Mouse (Mus musculus) liver, postnatal 0 days (tissue): Measurements from ENCODE around the gene Tap1. TPM values are rescaled to one million over a fixed set of nuclear protein-coding genes. Genes with fewer than 3 reads are reported as not detected.

ENCODE experiments used
- ATAC-seq: fragments of 200-750 bp; cut with Nextera tagmentation; 2 replicates; pipeline ENCODE4 v1.8.0; 2017; ENCODE audit warnings: mild to moderate bottlenecking, moderate library complexity
- DNase-seq: peaks from one replicate; pipeline ENCODE4 v3.0.0-alpha.2; 2016
- H3K27ac ChIP-seq: fragments of 300-500 bp; sonication (generic); 2 replicates; pipeline ENCODE4 v1.5.1; 2014; ENCODE audit warnings: antibody characterized with exemption, moderate library complexity, mild to moderate bottlenecking, low read depth
- H3K27me3 ChIP-seq: fragments of 300-500 bp; sonication (generic); 2 replicates; pipeline ENCODE4 v1.6.1; 2014; ENCODE audit warnings: low read length, control low read depth, mixed read lengths; ENCODE audit not compliant: insufficient read depth
- H3K36me3 ChIP-seq: fragments of 300-500 bp; sonication (generic); replicated peaks from 2 replicates; pipeline ENCODE4 v1.6.1; 2014; ENCODE audit warnings: mild to moderate bottlenecking, control low read depth, low read length, moderate library complexity, mixed read lengths; ENCODE audit not compliant: insufficient read depth
- H3K4me1 ChIP-seq: fragments of 300-500 bp; sonication (generic); 2 replicates; pipeline ENCODE4 v1.6.1; 2014; ENCODE audit warnings: antibody characterized with exemption, mild to moderate bottlenecking, control low read depth; ENCODE audit not compliant: insufficient read depth
- H3K4me2 ChIP-seq: fragments of 300-500 bp; sonication (generic); 2 replicates; pipeline ENCODE4 v1.6.1; 2014; ENCODE audit warnings: low read depth, mild to moderate bottlenecking, low read length, moderate library complexity, mixed read lengths
- H3K4me3 ChIP-seq: fragments of 300-500 bp; sonication (generic); 2 replicates; pipeline ENCODE4 v1.5.1; 2014; ENCODE audit warnings: low read depth, low read length
- H3K9ac ChIP-seq: fragments of 300-500 bp; sonication (generic); replicated peaks from 2 replicates; pipeline ENCODE4 v1.6.1; 2014; ENCODE audit warnings: mild to moderate bottlenecking, moderate library complexity
- H3K9me3 ChIP-seq: fragments of 300-500 bp; sonication (generic); 2 replicates; pipeline ENCODE4 v1.6.1; 2016; ENCODE audit warnings: mild to moderate bottlenecking, control low read depth, low read length, mixed read lengths
- CTCF ChIP-seq: sonication (generic); IDR thresholded peaks from 2 replicates; pipeline ENCODE4 v1.5.1; 2016; ENCODE audit warnings: antibody characterized with exemption, low read depth
- EP300 ChIP-seq: IDR thresholded peaks from 2 replicates; pipeline ENCODE4 v1.6.1; 2016; ENCODE audit warnings: antibody characterized with exemption, low read depth, mild to moderate bottlenecking
- WGBS: fragments of 180-500 bp; shearing (Covaris S2); extraction: QIAGEN DNeasy Blood & Tissue Kit; methylation state at CpG from one replicate; pipeline ENCODE4 v1.1.7; 2014; ENCODE audit not compliant: insufficient replicate concordance; 5-methylcytosine and 5-hydroxymethylcytosine counted together
- polyA plus RNA-seq: library from polyadenylated mRNA; unstranded; fragments of >200 nt; fragmentation: Nextera tagmentation; extraction: Ambion mirVana; gene quantifications from 2 replicates; pipeline ENCODE4 v1.2.1, GENCODE M21; 2015

Gene Tap1
- polyA plus RNA-seq, 1 experiment from 2014 or later, result 8.8 TPM

- no peak overlapping the region for H3K4me2 ChIP-seq
- no peaks in the 10 kb centered on the region for H3K36me3 ChIP-seq
- no peaks in the 10 kb centered on the region for H3K27me3 ChIP-seq
- H3K9ac ChIP-seq, result no peak overlapping the region
- DNase-seq, result no peak
- 65% methylated on average over 5 of the region's 5 CpGs for WGBS
- ATAC-seq, result no peak
- H3K4me1 ChIP-seq, result no peaks in the 10 kb centered on the region
- TF ChIP-seq CTCF (no peak), EP300 (no peak)
- H3K4me3 ChIP-seq, result no peak overlapping the region
- H3K9me3 ChIP-seq, result no peaks in the 10 kb centered on the region
- no peak overlapping the region for H3K27ac ChIP-seq
These were observed 31.8 kb upstream of the Tap1 start for GRCm38 (mm10) chr17:34155534-34155933.

- DNase-seq (peak; percentile 24), ATAC-seq (no peak)
- no peaks in the 10 kb centered on the region for H3K4me1 ChIP-seq
- no peaks in the 10 kb centered on the region for H3K36me3 ChIP-seq
- 42% methylated on average over 9 of the region's 9 CpGs for WGBS
- no peak overlapping the region for H3K4me2 ChIP-seq
- H3K4me3 ChIP-seq, result no peak overlapping the region
- TF ChIP-seq EP300, result no peak
- TF ChIP-seq CTCF, result peak; percentile 52
- H3K9me3 ChIP-seq, result no peaks in the 10 kb centered on the region
- no peaks in the 10 kb centered on the region for H3K27me3 ChIP-seq
- H3K27ac ChIP-seq, result no peak overlapping the region
- H3K9ac ChIP-seq, result no peak overlapping the region
These were observed 23.0 kb upstream of the Tap1 start for GRCm38 (mm10) chr17:34164202-34164895.

- no peak for TF ChIP-seq EP300
- TF ChIP-seq CTCF, result peak; percentile 50
- Histone ChIP-seq H3K4me1 (no peaks in the 10 kb centered on the region), H3K9ac (no peak overlapping the region), H3K36me3 (no peaks in the 10 kb centered on the region), H3K27ac (no peak overlapping the region), H3K4me2 (no peak overlapping the region), H3K27me3 (no peaks in the 10 kb centered on the region), H3K4me3 (no peak overlapping the region), H3K9me3 (no peaks in the 10 kb centered on the region)
- WGBS, result 42% methylated on average over 6 of the region's 6 CpGs
- no peak; the same call in 1 of the 2 replicates for ATAC-seq
- peak; percentile 24 for DNase-seq
These were observed 22.2 kb upstream of the Tap1 start for GRCm38 (mm10) chr17:34165033-34165730.

GRCm38 (mm10) chr17:34169279-34169678 lies 18.1 kb upstream of the Tap1 start:
- no peak overlapping the region for H3K4me3 ChIP-seq
- H3K27me3 ChIP-seq, result no peaks in the 10 kb centered on the region
- 2% methylated on average over 2 of the region's 2 CpGs for whole genome bisulfite sequencing
- TF ChIP-seq EP300 (no peak), CTCF (peak; percentile 79)
- no peaks in the 10 kb centered on the region for H3K36me3 ChIP-seq
- no peak overlapping the region for H3K27ac ChIP-seq
- no peak overlapping the region for H3K9ac ChIP-seq
- DNase-seq (peak; percentile 54), ATAC-seq (no peak)
- H3K4me2 ChIP-seq, result no peak overlapping the region
- H3K4me1 ChIP-seq, result peaks cover 3% of the 10 kb centered on the region
- no peaks in the 10 kb centered on the region for H3K9me3 ChIP-seq

GRCm38 (mm10) chr17:34170487-34170876 lies 16.9 kb upstream of the Tap1 start:
- no peak for DNase-seq
- Histone ChIP-seq H3K4me1 (peaks cover 3% of the 10 kb centered on the region), H3K4me3 (no peak overlapping the region), H3K9me3 (no peaks in the 10 kb centered on the region), H3K9ac (no peak overlapping the region), H3K36me3 (no peaks in the 10 kb centered on the region), H3K27ac (no peak overlapping the region), H3K4me2 (peak overlapping the region; percentile 68; the same call in 1 of the 2 replicates), H3K27me3 (no peaks in the 10 kb centered on the region)
- peak; percentile 35 for ATAC-seq
- 8% methylated on average over 4 of the region's 4 CpGs for WGBS
- TF ChIP-seq EP300 (no peak), CTCF (no peak)

- ATAC-seq, result peak; percentile 78
These were observed 16.4 kb upstream of the Tap1 start for GRCm38 (mm10) chr17:34170877-34171498.

More at GRCm38 (mm10) chr17:34170877-34171498, 16.4 kb upstream of the Tap1 start:
- WGBS, result 14% methylated on average over 13 of the region's 13 CpGs
- H3K4me2 ChIP-seq, result peak overlapping the region; percentile 68
- TF ChIP-seq EP300 (no peak), CTCF (peak; percentile 97)
- peak overlapping the region; percentile 40; the same call in 1 of the 2 replicates for H3K27ac ChIP-seq
- H3K9me3 ChIP-seq, result no peaks in the 10 kb centered on the region
- H3K9ac ChIP-seq, result 0 out of 2 replicates have a peak overlapping the region, but pooled peaks have one; percentile 21
- H3K4me3 ChIP-seq, result peak overlapping the region; percentile 28
- peak; percentile 86 for DNase-seq
- no peaks in the 10 kb centered on the region for H3K27me3 ChIP-seq
- H3K4me1 ChIP-seq, result peaks cover 3% of the 10 kb centered on the region
- no peaks in the 10 kb centered on the region for H3K36me3 ChIP-seq
